Mouse (Mus musculus): Measurements from ENCODE around the gene 4931414P19Rik. TPM values are rescaled to one million over a fixed set of nuclear protein-coding genes. Genes with fewer than 3 reads are reported as not detected.

Gene 4931414P19Rik
- polyA plus RNA-seq, 1 experiment from 2014 or later, result 7.7 TPM

DNA sequence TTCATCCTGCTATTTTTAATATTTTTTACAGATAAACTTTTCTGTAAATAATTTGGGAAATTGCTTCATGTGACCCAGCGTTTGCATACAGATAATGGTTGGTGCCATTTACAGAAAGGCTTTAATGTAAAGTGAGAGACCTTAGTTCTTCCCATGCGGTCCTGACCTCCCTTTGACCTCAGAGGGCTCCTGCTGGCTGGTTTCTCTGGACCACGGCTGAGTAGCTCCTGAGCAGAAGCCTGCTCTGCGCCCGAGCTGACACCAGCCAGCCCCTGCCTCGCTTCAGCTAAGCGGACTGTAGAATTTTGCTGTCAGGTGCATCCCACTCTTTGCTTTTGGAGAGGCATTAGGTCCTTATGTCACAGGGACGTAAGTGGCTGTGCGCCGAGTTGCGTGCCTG, 65.0 kb downstream of the 4931414P19Rik start:
- no peaks in the 10 kb centered on the region; the same call in 1 of the 2 replicates for H3K36me3 ChIP-seq (replicated peaks; ENCODE audit: control insufficient read depth, insufficient read depth, low read depth, low read length)
- H3K27ac ChIP-seq (replicated peaks; ENCODE audit: low read depth, low read length), result no peak overlapping the region
- ATAC-seq (replicated peaks; ENCODE audit: insufficient number of reproducible peaks, low FRiP score, low TSS enrichment, low read depth), result no peak
- no peak for DNase-seq (ENCODE audit: low spot score)
- no peak overlapping the region for H3K4me3 ChIP-seq (ENCODE audit: low read depth, low read length)
- no peaks in the 10 kb centered on the region for H3K4me1 ChIP-seq (ENCODE audit: control insufficient read depth, insufficient read depth, low read length)
- WGBS, result 68% methylated on average over 11 of the region's 11 CpGs
- H3K9me3 ChIP-seq (replicated peaks; ENCODE audit: control insufficient read depth, low read length), result no peaks in the 10 kb centered on the region
- H3K4me2 ChIP-seq (ENCODE audit: low read depth, low read length), result no peak overlapping the region
- no peaks in the 10 kb centered on the region for H3K27me3 ChIP-seq (ENCODE audit: control insufficient read depth, insufficient read depth, low read length)
- H3K9ac ChIP-seq (replicated peaks; ENCODE audit: low read length), result no peak overlapping the region

DNA sequence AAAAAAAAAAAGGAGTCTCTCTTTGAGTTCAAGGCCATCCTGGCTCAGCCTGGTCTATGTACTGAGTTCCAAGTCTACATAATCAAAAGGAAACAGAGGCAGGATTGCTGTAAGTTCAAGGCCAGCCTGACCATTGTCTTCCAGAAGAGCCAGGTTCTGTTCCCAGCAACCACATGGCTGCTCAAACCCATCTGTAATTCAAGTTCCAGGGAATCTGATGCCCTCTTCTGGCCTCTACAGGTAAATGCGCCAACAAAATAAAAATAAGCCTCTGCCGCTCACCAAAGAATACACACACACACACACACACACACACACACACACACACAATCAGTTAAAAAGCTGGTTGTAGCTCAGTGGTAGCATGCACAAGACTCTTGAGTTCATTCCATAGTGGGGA, 67.2 kb downstream of the 4931414P19Rik start:
- ATAC-seq (replicated peaks; ENCODE audit: insufficient number of reproducible peaks, low FRiP score, low TSS enrichment, low read depth) (no peak), DNase-seq (ENCODE audit: low spot score) (no peak)
- no peak overlapping the region for H3K27ac ChIP-seq (replicated peaks; ENCODE audit: low read depth, low read length)
- H3K36me3 ChIP-seq (replicated peaks; ENCODE audit: control insufficient read depth, insufficient read depth, low read depth, low read length), result no peaks in the 10 kb centered on the region
- no peaks in the 10 kb centered on the region for H3K9me3 ChIP-seq (replicated peaks; ENCODE audit: control insufficient read depth, low read length)
- WGBS, result 75% methylated on average over 2 of the region's 2 CpGs
- H3K4me1 ChIP-seq (ENCODE audit: control insufficient read depth, insufficient read depth, low read length), result no peaks in the 10 kb centered on the region
- H3K27me3 ChIP-seq (ENCODE audit: control insufficient read depth, insufficient read depth, low read length), result no peaks in the 10 kb centered on the region
- H3K9ac ChIP-seq (replicated peaks; ENCODE audit: low read length), result no peak overlapping the region
- no peak overlapping the region for H3K4me2 ChIP-seq (ENCODE audit: low read depth, low read length)
- H3K4me3 ChIP-seq (ENCODE audit: low read depth, low read length), result no peak overlapping the region

MicroRNA genes within 50 kb of the gene (microRNA counts, 519-probe panel; counts per million panel counts)
- not detected for microRNA mmu-miR-686

Small RNA genes lying within 50 kb of the gene (microRNA-seq; reads per million reads assigned to microRNA genes)
- not detected for gene Mir686 (ENCODE audit: borderline number of aligned reads)
- gene Mir6948 (ENCODE audit: borderline number of aligned reads), result not detected

Other genes with a start within 250 kb of the 4931414P19Rik start
- 46.2 and 49.9 TPM in 2 replicates for gene Oxa1l, start 245.2 kb downstream of the 4931414P19Rik start, polyA plus RNA-seq (2014; fragmentation: Nextera tagmentation; extraction: Ambion mirVana)
- 2.9 and 4.6 TPM in 2 replicates for gene Slc7a7, start 188.2 kb downstream of the 4931414P19Rik start, polyA plus RNA-seq (2014; fragmentation: Nextera tagmentation; extraction: Ambion mirVana)
- 214 and 235 TPM in 2 replicates for gene Mrpl52, start 179.1 kb downstream of the 4931414P19Rik start, polyA plus RNA-seq (2014; fragmentation: Nextera tagmentation; extraction: Ambion mirVana)
- gene Mmp14, start 174.4 kb downstream of the 4931414P19Rik start, polyA plus RNA-seq (2014; fragmentation: Nextera tagmentation; extraction: Ambion mirVana), result 91.1 and 93.2 TPM in 2 replicates
- gene Lrp10, start 141.9 kb downstream of the 4931414P19Rik start, polyA plus RNA-seq (2014; fragmentation: Nextera tagmentation; extraction: Ambion mirVana), result 13.9 and 16.2 TPM in 2 replicates
- gene Rem2, start 129.9 kb downstream of the 4931414P19Rik start, polyA plus RNA-seq (2014; fragmentation: Nextera tagmentation; extraction: Ambion mirVana), result 6.5 and 8.0 TPM in 2 replicates
- gene Prmt5, start 88.5 kb downstream of the 4931414P19Rik start, polyA plus RNA-seq (2014; fragmentation: Nextera tagmentation; extraction: Ambion mirVana), result 118 and 121 TPM in 2 replicates
- gene Haus4, start 51.4 kb downstream of the 4931414P19Rik start, polyA plus RNA-seq (2014; fragmentation: Nextera tagmentation; extraction: Ambion mirVana), result 43.4 and 50.2 TPM in 2 replicates
- 28.4 and 31.5 TPM in 2 replicates for gene Ajuba, start 28.4 kb downstream of the 4931414P19Rik start, polyA plus RNA-seq (2014; fragmentation: Nextera tagmentation; extraction: Ambion mirVana)
- gene Psmb5, start 12.0 kb upstream of the 4931414P19Rik start, polyA plus RNA-seq (2014; fragmentation: Nextera tagmentation; extraction: Ambion mirVana), result 404 and 462 TPM in 2 replicates
- not detected in 2 replicates for gene Psmb11, start 15.4 kb upstream of the 4931414P19Rik start, polyA plus RNA-seq (2014; fragmentation: Nextera tagmentation; extraction: Ambion mirVana)
- gene Gm17606, start 35.0 kb upstream of the 4931414P19Rik start, polyA plus RNA-seq (2014; fragmentation: Nextera tagmentation; extraction: Ambion mirVana), result not detected in 2 replicates
- 6.2 and 6.3 TPM in 2 replicates for gene Cdh24, start 35.4 kb upstream of the 4931414P19Rik start, polyA plus RNA-seq (2014; fragmentation: Nextera tagmentation; extraction: Ambion mirVana)
- gene 1700123O20Rik, start 80.2 kb upstream of the 4931414P19Rik start, polyA plus RNA-seq (2014; fragmentation: Nextera tagmentation; extraction: Ambion mirVana), result 109 and 110 TPM in 2 replicates
- gene Acin1, start 80.9 kb upstream of the 4931414P19Rik start, polyA plus RNA-seq (2014; fragmentation: Nextera tagmentation; extraction: Ambion mirVana), result 122 and 141 TPM in 2 replicates
- gene Gm29776, start 92.8 kb upstream of the 4931414P19Rik start, polyA plus RNA-seq (2014; fragmentation: Nextera tagmentation; extraction: Ambion mirVana), result 0.11 and 0.17 TPM in 2 replicates
- 0.17 TPM in 2 replicates for gene Cebpe, start 106.2 kb upstream of the 4931414P19Rik start, polyA plus RNA-seq (2014; fragmentation: Nextera tagmentation; extraction: Ambion mirVana)
- 2.5 and 5.3 TPM in 2 replicates for gene Slc7a8, start 176.0 kb upstream of the 4931414P19Rik start, polyA plus RNA-seq (2014; fragmentation: Nextera tagmentation; extraction: Ambion mirVana)
- gene Rnf212b, start 208.1 kb upstream of the 4931414P19Rik start, polyA plus RNA-seq (2014; fragmentation: Nextera tagmentation; extraction: Ambion mirVana), result not detected in 2 replicates